Mouse (Mus musculus): ENCODE data around the gene Egfl6. TPM values are rescaled to one million over a fixed set of nuclear protein-coding genes. Genes with fewer than 3 reads are reported as not detected.

Gene Egfl6
- polyA plus RNA-seq (2015; fragmentation: Nextera tagmentation; extraction: Ambion mirVana), result 58.5 and 76.9 TPM in 2 replicates

DNA sequence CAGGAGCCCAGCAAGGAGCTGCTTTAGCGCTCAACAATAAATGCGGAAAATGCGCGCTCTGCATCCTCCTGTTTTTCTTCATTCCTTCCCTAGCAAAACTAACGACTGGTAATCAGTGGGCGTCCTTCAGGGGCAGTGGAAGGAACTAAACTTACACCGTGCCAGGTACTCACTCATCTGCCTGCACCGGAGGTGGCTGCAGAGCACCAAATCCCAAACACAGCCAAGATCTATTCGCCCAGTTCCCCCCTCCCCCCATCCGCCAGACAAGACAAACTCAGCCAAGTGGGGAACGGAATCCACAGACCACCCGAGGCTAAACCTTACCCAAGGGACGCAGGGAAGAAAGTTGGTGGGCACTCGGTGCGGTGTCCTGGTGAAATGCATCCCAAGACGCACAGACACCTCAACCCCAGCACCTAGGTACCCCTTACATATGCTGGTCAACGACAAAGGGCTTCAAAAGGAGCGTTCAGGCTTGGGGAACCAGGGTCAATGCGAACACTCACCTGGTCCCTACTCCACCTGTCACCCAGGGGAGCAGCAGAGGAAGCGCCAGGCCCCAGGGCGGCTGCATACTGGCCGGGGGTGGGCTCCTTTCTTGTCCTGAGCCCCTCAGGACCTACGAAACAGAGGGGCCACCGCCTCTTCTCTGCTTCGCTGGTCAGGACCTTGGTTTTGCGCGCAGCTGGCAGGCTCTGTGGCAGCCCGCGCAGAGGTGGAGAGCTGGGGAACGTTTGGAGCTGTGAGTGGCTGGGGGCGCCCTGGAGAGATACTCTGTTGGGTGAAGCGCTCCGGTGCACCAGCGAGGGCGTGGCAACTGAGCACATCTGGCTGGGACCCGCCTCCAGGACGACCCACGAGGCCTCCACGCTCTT is at the start of gene Egfl6:
TSS of gene Egfl6 (minus strand) at position 774 of the 878 bp plus-strand sequence.
- Histone ChIP-seq H3K27me3 (peaks cover 13% of the 10 kb centered on the region), H3K4me2 (peak within 1 kb of the TSS; percentile 57), H3K36me3 (no peaks in the 10 kb centered on the region), H3K27ac (peak within 1 kb of the TSS; percentile 19; the same call in 1 of the 2 replicates), H3K9ac (peak within 1 kb of the TSS; percentile 19), H3K9me3 (no peaks in the 10 kb centered on the region), H3K4me3 (peak within 1 kb of the TSS; percentile 41), H3K4me1 (no peaks in the 10 kb centered on the region)
- peak; percentile 80; the same call in 1 of the 2 replicates for ATAC-seq (ENCODE audit: borderline replicate concordance, extremely low read depth, low FRiP score, low TSS enrichment)
- 19% methylated on average over 38 of the region's 39 CpGs for WGBS

GRCm38 (mm10) chrX:166626866-166627570 is 41.5 kb upstream of the Egfl6 start:
- no peaks in the 10 kb centered on the region for H3K9me3 ChIP-seq
- no peak overlapping the region for H3K4me2 ChIP-seq
- H3K4me3 ChIP-seq, result no peak overlapping the region
- no peak overlapping the region for H3K9ac ChIP-seq
- H3K4me1 ChIP-seq, result 0 out of 2 replicates have a peak, but pooled peaks cover 3% of the 10 kb centered on the region
- no peaks in the 10 kb centered on the region for H3K36me3 ChIP-seq
- peak overlapping the region; percentile 29 for H3K27ac ChIP-seq
- peaks cover 5% of the 10 kb centered on the region; the same call in 1 of the 2 replicates for H3K27me3 ChIP-seq
- WGBS, result 43% methylated on average over 3 of the region's 3 CpGs
- peak; percentile 62; the same call in 1 of the 2 replicates for ATAC-seq (ENCODE audit: borderline replicate concordance, extremely low read depth, low FRiP score, low TSS enrichment)

- 82% methylated on average over 4 of the region's 4 CpGs for WGBS
- peaks cover 10% of the 10 kb centered on the region; the same call in 1 of the 2 replicates for H3K27me3 ChIP-seq
- no peak overlapping the region for H3K4me2 ChIP-seq
- 0 out of 2 replicates have a peak overlapping the region, but pooled peaks have one; percentile 29 for H3K27ac ChIP-seq
- 0 out of 2 replicates have a peak, but pooled peaks cover 8% of the 10 kb centered on the region for H3K4me1 ChIP-seq
- H3K4me3 ChIP-seq, result no peak overlapping the region
- H3K9me3 ChIP-seq, result no peaks in the 10 kb centered on the region
- H3K36me3 ChIP-seq, result no peaks in the 10 kb centered on the region
- H3K9ac ChIP-seq, result no peak overlapping the region
- ATAC-seq (ENCODE audit: borderline replicate concordance, extremely low read depth, low FRiP score, low TSS enrichment), result no peak
These were observed 40.7 kb upstream of the Egfl6 start for GRCm38 (mm10) chrX:166626174-166626573.

GRCm38 (mm10) chrX:166623176-166623575 is 37.7 kb upstream of the Egfl6 start:
- no peak for ATAC-seq (ENCODE audit: borderline replicate concordance, extremely low read depth, low FRiP score, low TSS enrichment)
- Histone ChIP-seq H3K9ac (no peak overlapping the region), H3K36me3 (no peaks in the 10 kb centered on the region), H3K9me3 (no peaks in the 10 kb centered on the region), H3K4me2 (no peak overlapping the region), H3K4me1 (0 out of 2 replicates have a peak, but pooled peaks cover 8% of the 10 kb centered on the region), H3K27ac (no peak overlapping the region), H3K4me3 (no peak overlapping the region), H3K27me3 (peaks cover 10% of the 10 kb centered on the region; the same call in 1 of the 2 replicates)
- 40% methylated on average over 3 of the region's 3 CpGs for WGBS

DNA sequence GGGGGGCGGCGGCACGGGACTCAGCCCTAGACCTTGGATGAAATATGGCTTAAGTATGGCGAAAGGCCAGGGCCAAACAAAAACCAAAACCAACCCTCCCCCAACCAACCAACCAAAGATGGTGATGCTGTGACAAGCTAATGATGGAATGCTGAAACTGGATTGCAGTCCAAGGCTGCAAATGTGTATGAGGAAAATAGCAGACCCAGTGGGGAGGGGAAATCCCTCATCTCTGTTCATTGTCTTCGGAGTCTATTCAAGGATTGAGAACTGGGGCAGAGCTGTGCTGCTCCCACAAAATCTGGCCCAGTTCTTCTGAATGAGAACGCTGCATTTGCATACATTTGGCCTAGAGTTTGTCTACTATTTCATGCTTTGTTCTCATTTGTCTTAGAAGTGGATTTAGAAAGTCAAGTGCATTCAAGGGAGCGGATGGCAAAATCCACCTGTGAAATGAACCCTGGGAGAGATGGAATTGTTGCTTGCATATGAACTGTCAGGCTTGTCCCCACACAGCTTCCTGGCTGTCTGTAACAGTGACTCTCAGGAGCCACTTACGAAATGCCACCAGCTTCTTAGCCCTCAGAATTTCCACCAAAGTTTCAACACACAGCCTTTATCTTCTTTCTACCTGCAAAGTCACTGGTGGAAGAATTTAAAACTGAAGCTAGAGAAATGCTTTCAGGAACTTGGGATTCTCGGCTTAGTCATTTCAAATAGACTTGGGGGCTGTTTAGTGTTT is 36.2 kb upstream of the Egfl6 start:
- ATAC-seq (ENCODE audit: borderline replicate concordance, extremely low read depth, low FRiP score, low TSS enrichment), result no peak
- Histone ChIP-seq H3K4me1 (0 out of 2 replicates have a peak, but pooled peaks cover 5% of the 10 kb centered on the region), H3K9me3 (no peaks in the 10 kb centered on the region), H3K9ac (no peak overlapping the region), H3K27me3 (peaks cover 10% of the 10 kb centered on the region; the same call in 1 of the 2 replicates), H3K4me3 (no peak overlapping the region), H3K27ac (peak overlapping the region; percentile 10; the same call in 1 of the 2 replicates), H3K4me2 (no peak overlapping the region), H3K36me3 (no peaks in the 10 kb centered on the region)
- WGBS, result 50% methylated on average over 9 of the region's 9 CpGs

GRCm38 (mm10) chrX:166620900-166621299 is 35.4 kb upstream of the Egfl6 start:
- no peak for ATAC-seq (ENCODE audit: borderline replicate concordance, extremely low read depth, low FRiP score, low TSS enrichment)
- H3K36me3 ChIP-seq, result no peaks in the 10 kb centered on the region
- no peaks in the 10 kb centered on the region for H3K9me3 ChIP-seq
- 0 out of 2 replicates have a peak, but pooled peaks cover 5% of the 10 kb centered on the region for H3K4me1 ChIP-seq
- WGBS, result 65% methylated on average over 6 of the region's 6 CpGs
- peaks cover 10% of the 10 kb centered on the region; the same call in 1 of the 2 replicates for H3K27me3 ChIP-seq
- no peak overlapping the region for H3K4me3 ChIP-seq
- H3K4me2 ChIP-seq, result no peak overlapping the region
- H3K27ac ChIP-seq, result no peak overlapping the region
- no peak overlapping the region for H3K9ac ChIP-seq

GRCm38 (mm10) chrX:166619084-166619483 is 33.6 kb upstream of the Egfl6 start:
- Histone ChIP-seq H3K4me3 (no peak overlapping the region), H3K4me2 (no peak overlapping the region), H3K36me3 (no peaks in the 10 kb centered on the region), H3K27ac (no peak overlapping the region), H3K9me3 (no peaks in the 10 kb centered on the region), H3K27me3 (peaks cover 10% of the 10 kb centered on the region; the same call in 1 of the 2 replicates), H3K9ac (no peak overlapping the region), H3K4me1 (0 out of 2 replicates have a peak, but pooled peaks cover 5% of the 10 kb centered on the region)
- WGBS, result 67% methylated on average over 4 of the region's 4 CpGs
- ATAC-seq (ENCODE audit: borderline replicate concordance, extremely low read depth, low FRiP score, low TSS enrichment), result no peak

- H3K36me3 ChIP-seq, result no peaks in the 10 kb centered on the region
- no peaks in the 10 kb centered on the region for H3K4me1 ChIP-seq
- ATAC-seq (ENCODE audit: borderline replicate concordance, extremely low read depth, low FRiP score, low TSS enrichment), result no peak
- no peak overlapping the region for H3K4me2 ChIP-seq
- no peak overlapping the region for H3K9ac ChIP-seq
- H3K27ac ChIP-seq, result no peak overlapping the region
- H3K9me3 ChIP-seq, result no peaks in the 10 kb centered on the region
- no peak overlapping the region for H3K4me3 ChIP-seq
- 73% methylated on average over 7 of the region's 7 CpGs for WGBS
- H3K27me3 ChIP-seq, result no peaks in the 10 kb centered on the region; the same call in 1 of the 2 replicates
These were observed 29.7 kb upstream of the Egfl6 start for GRCm38 (mm10) chrX:166615191-166615590.

DNA sequence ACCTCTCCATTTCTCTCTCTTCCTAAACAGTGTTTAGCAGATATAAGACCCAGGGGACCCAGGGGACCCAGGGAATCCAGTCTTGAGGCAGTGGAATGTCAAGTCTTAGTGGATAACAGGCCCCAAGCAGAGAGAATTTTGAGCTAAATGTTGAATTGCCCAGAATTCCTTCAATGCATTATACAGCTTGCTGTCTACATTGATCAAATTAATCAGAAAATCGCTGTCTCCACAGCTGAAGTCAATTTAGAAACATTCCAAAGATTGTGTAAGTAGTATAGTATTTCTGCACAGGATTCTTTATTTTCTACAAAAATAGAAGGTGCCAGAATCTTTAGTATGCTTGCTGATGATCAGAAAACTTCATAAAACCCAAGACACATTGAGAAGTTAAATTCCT is 9.4 kb downstream of the Egfl6 start:
- Histone ChIP-seq H3K27ac (no peak overlapping the region), H3K4me1 (no peaks in the 10 kb centered on the region), H3K9ac (no peak overlapping the region), H3K36me3 (no peaks in the 10 kb centered on the region), H3K4me3 (no peak overlapping the region), H3K4me2 (no peak overlapping the region), H3K27me3 (peaks cover under 1% of the 10 kb centered on the region; the same call in 1 of the 2 replicates), H3K9me3 (no peaks in the 10 kb centered on the region)
- ATAC-seq (ENCODE audit: borderline replicate concordance, extremely low read depth, low FRiP score, low TSS enrichment), result no peak
- WGBS, result 76% methylated on average over 1 of the region's 1 CpGs

GRCm38 (mm10) chrX:166565983-166566382 is 19.5 kb downstream of the Egfl6 start:
- no peak for ATAC-seq (ENCODE audit: borderline replicate concordance, extremely low read depth, low FRiP score, low TSS enrichment)
- Histone ChIP-seq H3K9me3 (no peaks in the 10 kb centered on the region), H3K4me1 (no peaks in the 10 kb centered on the region), H3K9ac (no peak overlapping the region), H3K36me3 (no peaks in the 10 kb centered on the region), H3K27me3 (no peaks in the 10 kb centered on the region), H3K4me3 (no peak overlapping the region), H3K27ac (no peak overlapping the region), H3K4me2 (no peak overlapping the region)
- 88% methylated on average over 6 of the region's 6 CpGs for WGBS

DNA sequence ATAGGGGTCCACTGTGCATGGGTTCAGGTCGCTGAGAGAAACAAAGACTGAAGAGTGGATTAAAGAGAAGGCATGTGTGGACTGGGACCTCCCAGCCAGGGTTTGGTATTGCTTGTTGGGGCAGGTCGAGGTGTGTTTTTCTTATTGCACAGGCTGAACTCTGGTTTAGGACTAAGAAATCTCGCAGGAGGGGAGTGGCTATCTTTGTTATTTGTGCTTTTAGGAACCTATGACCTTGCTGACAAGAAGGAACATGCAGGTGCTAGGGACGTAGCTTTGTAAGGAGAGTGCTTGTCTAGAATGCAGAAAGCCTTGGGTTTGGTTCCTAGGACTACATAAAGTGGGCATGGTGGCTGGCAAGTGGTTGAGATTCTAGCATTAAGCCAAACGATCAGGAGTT is 20.1 kb downstream of the Egfl6 start:
- no peak for ATAC-seq (ENCODE audit: borderline replicate concordance, extremely low read depth, low FRiP score, low TSS enrichment)
- Histone ChIP-seq H3K9me3 (no peaks in the 10 kb centered on the region), H3K36me3 (no peaks in the 10 kb centered on the region), H3K4me1 (no peaks in the 10 kb centered on the region), H3K4me3 (no peak overlapping the region), H3K27ac (no peak overlapping the region), H3K27me3 (no peaks in the 10 kb centered on the region), H3K9ac (no peak overlapping the region), H3K4me2 (no peak overlapping the region)
- 53% methylated on average over 5 of the region's 5 CpGs for WGBS
